Mouse (Mus musculus) forebrain, embryonic 15.5 days (tissue): ENCODE data around the gene Rtel1. TPM values are rescaled to one million over a fixed set of nuclear protein-coding genes. Genes with fewer than 3 reads are reported as not detected.
"Not testable (repeated sequence)": the region's sequence is repeated elsewhere in the genome, so short reads cannot be mapped to it uniquely, and the experiment has no call there.

Source experiments
- ATAC-seq: fragments of 200-750 bp; cut with Nextera tagmentation; replicated peaks from 2 replicates; pipeline ENCODE4 v1.8.0; 2017; ENCODE audit warnings: mild to moderate bottlenecking, moderate TSS enrichment, moderate library complexity
- H3K27ac ChIP-seq: fragments of 300-500 bp; sonication (generic); replicated peaks from 2 replicates; pipeline ENCODE4 v1.5.1; 2015; ENCODE audit warnings: mild to moderate bottlenecking, inconsistent platforms
- H3K27me3 ChIP-seq: fragments of 300-500 bp; sonication (generic); 2 replicates; pipeline ENCODE4 v1.6.1; 2015; ENCODE audit warnings: inconsistent platforms
- H3K36me3 ChIP-seq: fragments of 300-500 bp; sonication (generic); 2 replicates; pipeline ENCODE4 v1.6.1; 2015; ENCODE audit warnings: mild to moderate bottlenecking, inconsistent platforms
- H3K4me1 ChIP-seq: fragments of 300-500 bp; sonication (generic); 2 replicates; pipeline ENCODE4 v1.6.1; 2015; ENCODE audit warnings: inconsistent platforms
- H3K4me2 ChIP-seq: fragments of 300-500 bp; sonication (generic); replicated peaks from 2 replicates; pipeline ENCODE4 v1.6.1; 2015; ENCODE audit warnings: mild to moderate bottlenecking, inconsistent platforms
- H3K4me3 ChIP-seq: fragments of 300-500 bp; sonication (generic); 2 replicates; pipeline ENCODE4 v1.5.1; 2015; ENCODE audit warnings: mild to moderate bottlenecking, inconsistent platforms
- H3K9ac ChIP-seq: fragments of 300-500 bp; sonication (generic); replicated peaks from 2 replicates; pipeline ENCODE4 v1.6.1; 2015; ENCODE audit warnings: mild to moderate bottlenecking, inconsistent platforms
- H3K9me3 ChIP-seq: fragments of 300-500 bp; sonication (generic); 2 replicates; pipeline ENCODE4 v1.6.1; 2016; ENCODE audit warnings: inconsistent platforms
- WGBS: fragments of 180-500 bp; shearing (Covaris S2); methylation state at CpG from one replicate; pipeline ENCODE4 v1.1.7; 2015; ENCODE audit warnings: mixed read lengths; 5-methylcytosine and 5-hydroxymethylcytosine counted together
- polyA plus RNA-seq: library from polyadenylated mRNA; unstranded; fragments of >200 nt; fragmentation: Nextera tagmentation; extraction: Ambion mirVana; gene quantifications from 2 replicates; pipeline ENCODE4 v1.2.1, GENCODE M21; 2015

Rtel1 gene
- 37.5 and 44.1 TPM in 2 replicates for polyA plus RNA-seq

GRCm38 (mm10) chr2:181319248-181320102, at the start of gene Rtel1:
TSS of gene Rtel1 (plus strand) at chr2:181319739.
- Histone ChIP-seq H3K4me1 (peaks cover 14% of the 10 kb centered on the region), H3K9ac (peak within 1 kb of the TSS; percentile 51), H3K4me2 (peak within 1 kb of the TSS; percentile 70), H3K4me3 (peak within 1 kb of the TSS; percentile 60), H3K27ac (peak within 1 kb of the TSS; percentile 50), H3K36me3 (peaks cover 19% of the 10 kb centered on the region), H3K27me3 (no peaks in the 10 kb centered on the region), H3K9me3 (no peaks in the 10 kb centered on the region)
- 6% methylated on average over 40 of the region's 40 CpGs for WGBS
- ATAC-seq = peak; percentile 93

GRCm38 (mm10) chr2:181272092-181272491, 47.4 kb upstream of the Rtel1 start:
- peaks cover 63% of the 10 kb centered on the region for H3K36me3 ChIP-seq
- H3K27ac ChIP-seq = no peak overlapping the region
- no peak overlapping the region for H3K4me3 ChIP-seq
- WGBS = 92% methylated on average over 2 of the region's 2 CpGs
- no peaks in the 10 kb centered on the region for H3K27me3 ChIP-seq
- H3K9ac ChIP-seq = no peak overlapping the region
- no peak overlapping the region for H3K4me2 ChIP-seq
- ATAC-seq = no peak
- no peaks in the 10 kb centered on the region for H3K4me1 ChIP-seq
- no peaks in the 10 kb centered on the region for H3K9me3 ChIP-seq

DNA sequence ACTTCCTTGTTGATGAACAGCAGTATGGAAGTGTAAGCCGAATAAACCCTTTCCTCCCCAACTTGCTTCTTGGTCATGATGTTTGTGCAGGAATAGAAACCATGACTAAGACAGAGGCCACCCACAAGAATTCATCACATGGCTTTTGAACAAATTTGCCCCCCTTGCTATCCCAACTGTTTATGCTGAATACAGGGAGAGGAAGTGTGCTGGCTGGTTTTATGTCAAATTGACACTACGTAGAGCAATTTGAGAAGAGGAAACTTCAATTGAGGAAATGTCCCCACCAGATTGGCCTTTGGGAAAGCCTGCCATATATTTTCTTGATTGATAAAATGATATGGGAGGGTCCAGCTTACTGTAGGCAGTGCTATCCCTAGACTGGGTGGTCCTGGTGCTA, 45.7 kb upstream of the Rtel1 start:
- Histone ChIP-seq H3K9me3 (no peaks in the 10 kb centered on the region), H3K9ac (no peak overlapping the region), H3K4me3 (no peak overlapping the region), H3K27me3 (no peaks in the 10 kb centered on the region), H3K27ac (no peak overlapping the region), H3K4me2 (no peak overlapping the region), H3K36me3 (peaks cover 67% of the 10 kb centered on the region), H3K4me1 (no peaks in the 10 kb centered on the region)
- ATAC-seq = no peak
- 91% methylated on average over 2 of the region's 2 CpGs for WGBS

DNA sequence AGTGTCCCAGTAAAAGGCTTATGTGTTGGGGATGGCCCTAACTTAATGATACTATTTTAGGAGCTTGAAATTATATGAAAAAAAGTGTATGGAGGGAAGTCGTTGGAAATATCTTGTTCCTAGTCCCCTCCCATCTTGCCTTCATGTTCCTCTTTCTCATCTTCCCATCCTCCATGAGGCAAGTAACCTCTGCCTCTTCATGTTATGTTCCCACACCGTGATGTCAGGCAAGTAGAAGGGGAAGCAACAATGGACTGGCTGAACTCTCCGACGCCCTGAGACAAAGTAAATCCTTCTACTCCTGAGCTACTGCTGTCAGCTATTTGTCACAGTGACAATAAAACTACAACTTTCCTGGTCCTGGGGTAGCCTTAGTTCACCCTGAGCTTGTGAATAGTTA, 44.9 kb upstream of the Rtel1 start:
- 88% methylated on average over 4 of the region's 4 CpGs for WGBS
- H3K36me3 ChIP-seq = peaks cover 63% of the 10 kb centered on the region

DNA sequence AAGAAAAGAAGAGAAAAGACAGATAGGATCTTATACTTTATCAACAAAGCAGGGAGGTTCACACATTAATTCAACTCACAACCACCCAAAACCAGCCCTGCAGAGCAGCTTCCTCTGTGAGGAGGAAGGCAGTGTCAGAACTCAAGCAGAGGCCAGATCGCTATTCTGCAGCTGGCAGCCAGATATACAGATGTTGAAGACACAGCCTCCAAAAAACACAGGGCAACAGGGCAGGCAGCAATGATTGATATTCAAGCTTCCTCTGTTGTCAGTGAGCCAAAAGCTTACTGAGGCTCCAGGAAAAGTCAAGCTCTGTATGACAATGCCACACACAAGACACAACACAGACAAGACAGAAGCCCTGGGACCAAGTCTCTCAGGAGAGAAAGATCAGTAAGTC, 42.8 kb upstream of the Rtel1 start:
- H3K27me3 ChIP-seq = no peaks in the 10 kb centered on the region
- 96% methylated on average over 1 of the region's 1 CpGs for WGBS
- H3K36me3 ChIP-seq = peaks cover 51% of the 10 kb centered on the region
- H3K4me1 ChIP-seq = 0 out of 2 replicates have a peak, but pooled peaks cover 3% of the 10 kb centered on the region
- no peak overlapping the region for H3K9ac ChIP-seq
- no peak overlapping the region for H3K27ac ChIP-seq
- H3K4me3 ChIP-seq = no peak overlapping the region
- H3K4me2 ChIP-seq = no peak overlapping the region
- ATAC-seq = no peak
- H3K9me3 ChIP-seq = no peaks in the 10 kb centered on the region

More for the DNA sequence above, 44.9 kb upstream of the Rtel1 start:
- Histone ChIP-seq H3K27me3 (no peaks in the 10 kb centered on the region), H3K4me3 (no peak overlapping the region), H3K9me3 (no peaks in the 10 kb centered on the region), H3K4me2 (no peak overlapping the region), H3K27ac (no peak overlapping the region), H3K4me1 (no peaks in the 10 kb centered on the region), H3K9ac (no peak overlapping the region)
- no peak for ATAC-seq

- Histone ChIP-seq H3K27me3 (no peaks in the 10 kb centered on the region), H3K4me3 (no peak overlapping the region), H3K9ac (no peak overlapping the region), H3K4me2 (no peak overlapping the region), H3K4me1 (peaks cover 5% of the 10 kb centered on the region; the same call in 1 of the 2 replicates), H3K27ac (no peak overlapping the region), H3K9me3 (no peaks in the 10 kb centered on the region), H3K36me3 (peaks cover 48% of the 10 kb centered on the region)
- no peak for ATAC-seq
- 90% methylated on average over 3 of the region's 3 CpGs for WGBS
Observed at GRCm38 (mm10) chr2:181277866-181278265, 41.7 kb upstream of the Rtel1 start.

DNA sequence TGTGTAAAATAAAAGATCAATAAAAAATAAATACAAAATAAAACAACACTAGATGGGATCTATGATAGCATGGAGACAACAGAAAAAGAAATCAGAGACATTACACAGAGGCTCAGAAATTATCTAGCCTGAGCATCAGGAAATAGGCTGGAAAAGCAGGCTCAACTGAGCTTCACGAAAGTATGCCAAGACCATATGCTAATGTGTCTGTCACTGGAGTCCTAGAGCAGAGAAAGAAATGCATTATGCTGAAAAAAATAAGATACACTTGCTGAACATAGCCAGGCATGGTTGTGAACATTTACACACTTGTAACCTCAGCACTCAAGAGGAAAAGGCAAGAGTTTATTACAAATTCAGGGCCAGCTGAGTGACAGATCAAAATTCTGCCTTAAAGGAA, 39.6 kb upstream of the Rtel1 start:
- ATAC-seq = no peak
- Histone ChIP-seq H3K4me3 (no peak overlapping the region), H3K9ac (no peak overlapping the region), H3K27ac (peak overlapping the region; percentile 53; the same call in 1 of the 2 replicates), H3K9me3 (no peaks in the 10 kb centered on the region), H3K27me3 (no peaks in the 10 kb centered on the region), H3K36me3 (peaks cover 39% of the 10 kb centered on the region), H3K4me1 (peaks cover 5% of the 10 kb centered on the region; the same call in 1 of the 2 replicates), H3K4me2 (no peak overlapping the region)
- 38% methylated on average over 1 of the region's 1 CpGs for WGBS

GRCm38 (mm10) chr2:181286629-181287337, 32.8 kb upstream of the Rtel1 start:
- Histone ChIP-seq H3K9me3 (no peaks in the 10 kb centered on the region), H3K4me3 (peak overlapping the region; percentile 85), H3K27me3 (no peaks in the 10 kb centered on the region), H3K9ac (peak overlapping the region; percentile 96), H3K27ac (peak overlapping the region; percentile 97), H3K36me3 (0 out of 2 replicates have a peak, but pooled peaks cover 3% of the 10 kb centered on the region), H3K4me1 (peaks cover 25% of the 10 kb centered on the region), H3K4me2 (peak overlapping the region; percentile 70)
- no peak for ATAC-seq
- 55% methylated on average over 6 of the region's 6 CpGs for WGBS

DNA sequence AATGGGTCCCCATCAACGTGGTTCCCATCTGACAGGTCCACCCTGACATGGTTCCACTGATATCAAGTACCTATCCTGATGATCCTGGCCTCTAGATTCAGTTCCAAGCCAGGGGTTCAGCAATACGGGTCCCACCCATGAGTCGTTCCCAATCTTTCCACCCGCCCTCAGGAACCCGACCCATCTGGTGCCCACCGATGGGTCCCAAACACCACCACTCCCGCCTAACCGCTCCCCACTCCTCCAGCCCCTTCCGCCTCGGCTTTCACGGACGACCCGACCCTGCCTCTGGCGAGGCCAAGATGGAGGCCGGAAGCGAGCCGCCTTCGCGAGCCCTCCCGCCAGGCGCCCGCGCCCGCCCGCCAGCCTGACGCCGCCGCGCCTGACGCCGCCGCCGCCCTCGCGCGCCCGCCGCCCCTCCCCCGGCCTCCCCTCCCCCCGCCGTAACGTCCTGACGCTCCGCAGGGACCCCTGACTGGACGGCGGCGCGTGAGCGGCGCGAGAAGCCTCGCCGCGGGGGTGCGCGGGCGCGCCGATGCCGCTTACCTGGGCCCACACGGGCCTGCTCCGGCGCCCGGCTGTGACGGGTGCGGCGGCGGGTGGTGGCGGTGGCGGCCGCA, 32.1 kb upstream of the Rtel1 start:
- H3K36me3 ChIP-seq = 0 out of 2 replicates have a peak, but pooled peaks cover 3% of the 10 kb centered on the region
- H3K9me3 ChIP-seq = no peaks in the 10 kb centered on the region
- peak overlapping the region; percentile 97 for H3K27ac ChIP-seq
- H3K4me3 ChIP-seq = peak overlapping the region; percentile 85
- no peaks in the 10 kb centered on the region for H3K27me3 ChIP-seq
- peak overlapping the region; percentile 70 for H3K4me2 ChIP-seq
- H3K4me1 ChIP-seq = peaks cover 23% of the 10 kb centered on the region
- under 1% methylated on average over 41 of the region's 71 CpGs for WGBS
- peak; percentile 89 for ATAC-seq
- peak overlapping the region; percentile 96 for H3K9ac ChIP-seq

DNA sequence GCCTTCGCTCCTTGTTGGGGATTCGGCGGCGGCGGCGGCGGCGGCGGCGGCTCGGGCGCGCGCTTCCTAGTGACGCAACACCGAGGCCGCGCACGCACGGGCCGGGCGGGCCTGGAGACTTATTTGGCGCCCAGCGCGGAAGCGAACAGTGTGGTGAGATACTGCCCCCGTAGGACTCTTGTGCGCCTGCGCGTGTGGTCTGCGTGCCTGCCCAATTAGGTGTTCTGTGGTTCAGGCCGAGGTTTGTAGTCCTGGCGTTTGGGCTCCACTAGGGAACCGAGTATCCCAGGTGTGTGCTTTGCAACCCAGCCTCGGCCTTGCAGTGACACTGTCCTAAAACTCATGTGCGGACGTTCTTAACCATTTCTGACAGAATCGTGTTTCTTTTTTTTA, 31.6 kb upstream of the Rtel1 start, which contains the start of gene Gmeb2:
TSS of gene Gmeb2 (minus strand) at position 78 of the 393 bp plus-strand sequence.
- peak within 1 kb of the TSS; percentile 96 for H3K9ac ChIP-seq
- not testable (repeated sequence) for H3K27me3 ChIP-seq, H3K36me3 ChIP-seq, H3K9me3 ChIP-seq
- peak within 1 kb of the TSS; percentile 97 for H3K27ac ChIP-seq
- peak within 1 kb of the TSS; percentile 70 for H3K4me2 ChIP-seq
- H3K4me1 ChIP-seq = peaks cover 23% of the 10 kb centered on the region
- peak within 1 kb of the TSS; percentile 85 for H3K4me3 ChIP-seq
- WGBS = under 1% methylated on average over 29 of the region's 38 CpGs
- peak; percentile 97 for ATAC-seq

DNA sequence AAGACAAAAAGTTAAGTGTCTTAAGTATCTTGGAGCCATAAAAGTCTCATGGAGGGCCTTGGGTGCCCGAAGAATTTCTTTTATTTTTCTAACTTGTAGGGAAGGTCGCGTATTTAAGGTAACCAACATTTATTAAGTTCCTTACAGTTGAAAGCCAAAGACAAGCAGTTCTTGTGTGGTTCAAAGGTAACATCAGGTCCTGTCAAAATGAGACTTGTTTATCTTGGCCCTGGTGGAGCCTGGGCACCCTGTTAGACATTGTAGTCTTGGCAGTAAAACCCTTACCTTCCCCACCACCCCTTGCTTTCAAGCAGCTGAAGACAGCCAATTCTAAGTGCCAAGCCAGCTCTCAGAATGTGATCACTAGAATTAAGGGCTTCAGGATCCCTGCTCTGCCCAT, 30.8 kb upstream of the Rtel1 start:
- no peak overlapping the region for H3K27ac ChIP-seq
- H3K9me3 ChIP-seq = no peaks in the 10 kb centered on the region
- H3K9ac ChIP-seq = no peak overlapping the region
- H3K4me1 ChIP-seq = peaks cover 23% of the 10 kb centered on the region
- peak overlapping the region; percentile 70 for H3K4me2 ChIP-seq
- peak overlapping the region; percentile 85 for H3K4me3 ChIP-seq
- H3K36me3 ChIP-seq = no peaks in the 10 kb centered on the region
- WGBS = 88% methylated on average over 3 of the region's 3 CpGs
- no peak for ATAC-seq
- H3K27me3 ChIP-seq = no peaks in the 10 kb centered on the region

- H3K4me2 ChIP-seq = no peak overlapping the region
- H3K4me1 ChIP-seq = peaks cover 21% of the 10 kb centered on the region
- H3K9ac ChIP-seq = no peak overlapping the region
- no peak for ATAC-seq
- no peak overlapping the region for H3K4me3 ChIP-seq
- no peaks in the 10 kb centered on the region for H3K9me3 ChIP-seq
- no peaks in the 10 kb centered on the region for H3K36me3 ChIP-seq
- no peaks in the 10 kb centered on the region for H3K27me3 ChIP-seq
- 92% methylated on average over 1 of the region's 1 CpGs for WGBS
- H3K27ac ChIP-seq = no peak overlapping the region
Observed at GRCm38 (mm10) chr2:181290937-181291336, 28.6 kb upstream of the Rtel1 start.
